ENCODE assay signal across 20 mouse cellular contexts in the genomic region with DNA sequence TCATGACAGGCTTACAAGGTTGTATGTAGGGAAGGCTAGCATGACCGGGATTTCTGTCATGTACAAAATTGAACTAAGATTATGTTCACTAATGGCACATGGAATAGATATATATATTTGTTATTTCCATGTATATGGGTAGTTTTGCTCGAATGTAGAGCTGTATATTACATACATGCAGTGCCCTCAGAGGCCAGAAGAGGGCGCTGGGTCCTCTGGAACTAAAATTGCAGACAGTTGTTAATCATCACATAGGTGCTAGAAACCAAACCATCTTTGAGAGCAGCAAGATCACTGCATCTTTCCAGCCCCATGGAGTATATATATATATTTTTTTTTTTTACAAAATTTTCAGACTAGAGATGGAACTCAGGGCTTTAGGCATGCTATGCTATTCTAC. TPM values are rescaled to one million over a fixed set of nuclear protein-coding genes. Genes with fewer than 3 reads are reported as not detected.
DNase-seq lines count a peak whose midpoint lies in the region; ATAC-seq and TF ChIP-seq lines count a peak whose summit lies in the region.
"Had no signal": no experiment of that assay in that cellular context is flagged by ENCODE, and none has a peak within 500 bp of the region (broad histone marks: within the 10 kb centered on the region; RNA-seq: fewer than 3 reads in every experiment).

No protein-coding gene starts in this region.

- no peak overlapping the region for H3K9ac ChIP-seq in hindbrain, postnatal 0 days (replicated peaks; ENCODE audit: low read length)
- H3K9ac ChIP-seq in midbrain, embryonic 11.5 days (ENCODE audit: low read length): no peak overlapping the region
- H3K9ac ChIP-seq in stomach, postnatal 0 days (ENCODE audit: low read length): no peak overlapping the region
- H3K9ac ChIP-seq: embryonic facial prominence, embryonic 12.5 days; limb, embryonic 13.5 days; neural tube, embryonic 12.5 days; stomach, embryonic 15.5 days had no signal

- H3K4me2 ChIP-seq in hindbrain, postnatal 0 days (ENCODE audit: low read depth, low read length): no peak overlapping the region
- no peak overlapping the region for H3K4me2 ChIP-seq in midbrain, embryonic 11.5 days
- no peak overlapping the region for H3K4me2 ChIP-seq in stomach, postnatal 0 days (replicated peaks; ENCODE audit: low read depth)
- H3K4me2 ChIP-seq: embryonic facial prominence, embryonic 12.5 days; limb, embryonic 13.5 days; neural tube, embryonic 12.5 days; stomach, embryonic 15.5 days had no signal

- H3K4me1 ChIP-seq in hindbrain, postnatal 0 days (ENCODE audit: insufficient read depth, low read length): no peaks in the 10 kb centered on the region
- no peaks in the 10 kb centered on the region for H3K4me1 ChIP-seq in hindbrain, embryonic 10.5 days (replicated peaks)
- no peaks in the 10 kb centered on the region for H3K4me1 ChIP-seq in midbrain, embryonic 11.5 days (ENCODE audit: control insufficient read depth, insufficient read depth, low read length)
- no peaks in the 10 kb centered on the region for H3K4me1 ChIP-seq in midbrain, embryonic 10.5 days
- no peaks in the 10 kb centered on the region for H3K4me1 ChIP-seq in stomach, postnatal 0 days (replicated peaks; ENCODE audit: control insufficient read depth, insufficient read depth)
- H3K4me1 ChIP-seq: embryonic facial prominence, embryonic 12.5 days; limb, embryonic 13.5 days; neural tube, embryonic 12.5 days; stomach, embryonic 15.5 days had no signal

- no peak overlapping the region for H3K4me3 ChIP-seq in hindbrain, postnatal 0 days (ENCODE audit: low read length)
- no peak overlapping the region for H3K4me3 ChIP-seq in hindbrain, embryonic 10.5 days
- H3K4me3 ChIP-seq in midbrain, embryonic 11.5 days (ENCODE audit: low read depth, low read length): no peak overlapping the region
- no peak overlapping the region for H3K4me3 ChIP-seq in midbrain, embryonic 10.5 days
- H3K4me3 ChIP-seq in stomach, postnatal 0 days (ENCODE audit: low read depth, low read length): no peak overlapping the region
- H3K4me3 ChIP-seq: embryonic facial prominence, embryonic 12.5 days; limb, embryonic 13.5 days; neural tube, embryonic 12.5 days; stomach, embryonic 15.5 days had no signal

- no peak overlapping the region for H3K27ac ChIP-seq in hindbrain, postnatal 0 days
- no peak overlapping the region for H3K27ac ChIP-seq in hindbrain, embryonic 10.5 days
- no peak overlapping the region for H3K27ac ChIP-seq in midbrain, embryonic 11.5 days (ENCODE audit: low read depth, low read length)
- H3K27ac ChIP-seq in midbrain, embryonic 10.5 days (replicated peaks): no peak overlapping the region
- H3K27ac ChIP-seq in stomach, postnatal 0 days (replicated peaks): no peak overlapping the region
- H3K27ac ChIP-seq: embryonic facial prominence, embryonic 12.5 days; limb, embryonic 13.5 days; neural tube, embryonic 12.5 days; stomach, embryonic 15.5 days had no signal

- ATAC-seq in hindbrain, postnatal 0 days: no peak
- ATAC-seq in midbrain, embryonic 11.5 days (ENCODE audit: low FRiP score): no peak
- no peak for ATAC-seq in stomach, postnatal 0 days (ENCODE audit: low FRiP score, low TSS enrichment)
- ATAC-seq: forebrain, embryonic 14.5 days had no signal

- H3K9me3 ChIP-seq in hindbrain, postnatal 0 days (ENCODE audit: low read length): no peaks in the 10 kb centered on the region
- no peaks in the 10 kb centered on the region for H3K9me3 ChIP-seq in hindbrain, embryonic 10.5 days
- no peaks in the 10 kb centered on the region for H3K9me3 ChIP-seq in midbrain, embryonic 11.5 days (ENCODE audit: control insufficient read depth, low read length)
- 0 out of 2 replicates have a peak, but pooled peaks cover 3% of the 10 kb centered on the region for H3K9me3 ChIP-seq in midbrain, embryonic 10.5 days (replicated peaks)
- H3K9me3 ChIP-seq in stomach, postnatal 0 days (ENCODE audit: control insufficient read depth, low read length): no peaks in the 10 kb centered on the region
- H3K9me3 ChIP-seq: embryonic facial prominence, embryonic 12.5 days; G1E; limb, embryonic 13.5 days; neural tube, embryonic 12.5 days; stomach, embryonic 15.5 days had no signal

- 53% methylated on average over 3 of the region's 3 CpGs for WGBS in hindbrain, postnatal 0 days
- 54% methylated on average over 3 of the region's 3 CpGs for WGBS in hindbrain, embryonic 10.5 days
- 59% methylated on average over 3 of the region's 3 CpGs for WGBS in midbrain, embryonic 11.5 days
- WGBS in midbrain, embryonic 10.5 days: 55% methylated on average over 3 of the region's 3 CpGs
- 53% methylated on average over 3 of the region's 3 CpGs for WGBS in stomach, postnatal 0 days

- TF ChIP-seq EP300 in stomach, postnatal 0 days (optimal IDR thresholded peaks at IDR 0.05): no peak

- no peaks in the 10 kb centered on the region for H3K36me3 ChIP-seq in hindbrain, postnatal 0 days (ENCODE audit: insufficient read depth, low read length)
- H3K36me3 ChIP-seq in hindbrain, embryonic 10.5 days: peaks cover 58% of the 10 kb centered on the region
- H3K36me3 ChIP-seq in midbrain, embryonic 11.5 days (ENCODE audit: control insufficient read depth, insufficient read depth, low read length): no peaks in the 10 kb centered on the region
- peaks cover 63% of the 10 kb centered on the region for H3K36me3 ChIP-seq in midbrain, embryonic 10.5 days
- no peaks in the 10 kb centered on the region; the same call in 1 of the 2 replicates for H3K36me3 ChIP-seq in stomach, postnatal 0 days (ENCODE audit: control insufficient read depth, insufficient read depth, low read length)
- H3K36me3 ChIP-seq: G1E; stomach, embryonic 15.5 days had no signal

- peak; percentile 27 for DNase-seq in hindbrain, postnatal 0 days (ENCODE audit: low spot score)
- DNase-seq in hindbrain, embryonic 10.5 days (ENCODE audit: low spot score): no peak
- peak; percentile 91 for DNase-seq in midbrain, embryonic 11.5 days (ENCODE audit: low spot score, missing footprints)
- DNase-seq in midbrain, embryonic 10.5 days (ENCODE audit: low spot score): no peak
- peak; percentile 63 for DNase-seq in R1 (ENCODE audit: low read depth, low spot score)
- DNase-seq in stomach, postnatal 0 days (ENCODE audit: low spot score): no peak
- no peak for DNase-seq in layer of hippocampus, adult 9-11 months
- no peak for DNase-seq in adrenal gland, adult 8-10 months
- DNase-seq: adrenal gland, postnatal 14 days; cerebellum, adult 9-10 months; heart, postnatal 14 days; right cerebral cortex, postnatal 25 days had no signal

- peak; percentile 58 for TF ChIP-seq CTCF in hindbrain, postnatal 0 days (IDR thresholded peaks at IDR 0.05; ENCODE audit: low read depth)
- peak; percentile 61 for TF ChIP-seq CTCF in stomach, postnatal 0 days (IDR thresholded peaks at IDR 0.05; ENCODE audit: low read depth)

- no peaks in the 10 kb centered on the region for H3K27me3 ChIP-seq in hindbrain, postnatal 0 days (ENCODE audit: insufficient read depth, low read length)
- no peaks in the 10 kb centered on the region for H3K27me3 ChIP-seq in hindbrain, embryonic 10.5 days (ENCODE audit: insufficient read depth, poor library complexity, severe bottlenecking)
- no peaks in the 10 kb centered on the region for H3K27me3 ChIP-seq in midbrain, embryonic 11.5 days (ENCODE audit: control insufficient read depth, insufficient read depth, low read length)
- no peaks in the 10 kb centered on the region for H3K27me3 ChIP-seq in midbrain, embryonic 10.5 days (ENCODE audit: low read depth, poor library complexity, severe bottlenecking)
- H3K27me3 ChIP-seq in stomach, postnatal 0 days (ENCODE audit: control insufficient read depth, insufficient read depth, low read length): no peaks in the 10 kb centered on the region
- H3K27me3 ChIP-seq: embryonic facial prominence, embryonic 12.5 days; limb, embryonic 13.5 days; neural tube, embryonic 12.5 days; stomach, embryonic 15.5 days had no signal

RNA-seq across cellular contexts. Expression of a gene that starts 11.7 kb away (rescaled TPM):
- 76.2 and 88.7 TPM in 2 replicates for total RNA-seq in hindbrain, postnatal 0 days (2014; rRNA removed)
- polyA plus RNA-seq in hindbrain, postnatal 0 days (2015; fragmentation: Nextera tagmentation; extraction: Ambion mirVana): 99.6 and 117 TPM in 2 replicates
- polyA plus RNA-seq in hindbrain, embryonic 10.5 days (2016; fragmentation: Nextera tagmentation; extraction: Ambion mirVana): 47.2 and 78.1 TPM in 2 replicates
- polyA plus RNA-seq in midbrain, embryonic 11.5 days (2014; fragmentation: Nextera tagmentation; extraction: Ambion mirVana): 91.8 and 97.3 TPM in 2 replicates
- 67.9 and 86.2 TPM in 2 replicates for polyA plus RNA-seq in midbrain, embryonic 10.5 days (2016; fragmentation: Nextera tagmentation; extraction: Ambion mirVana)
- 42.7 and 44.2 TPM in 2 replicates for polyA plus RNA-seq in stomach, postnatal 0 days (2015; fragmentation: Nextera tagmentation; extraction: Ambion mirVana)
- 10 to 100 TPM; 26.0 to 57.3 (median 35.5) TPM for total RNA-seq in adrenal gland, adult 8-10 months (2022)
- total RNA-seq: G1E; megakaryocyte-erythroid progenitor cell, adult 5-6 weeks had no signal
- polyA plus RNA-seq: G1E had no signal

RNA-seq across cellular contexts. Expression of a gene that starts 12.5 kb away (rescaled TPM):
- 8.7 and 12.1 TPM in 2 replicates for total RNA-seq in hindbrain, postnatal 0 days (2014; rRNA removed)
- 7.2 and 7.6 TPM in 2 replicates for polyA plus RNA-seq in hindbrain, postnatal 0 days (2015; fragmentation: Nextera tagmentation; extraction: Ambion mirVana)
- polyA plus RNA-seq in hindbrain, embryonic 10.5 days (2016; fragmentation: Nextera tagmentation; extraction: Ambion mirVana): 4.3 and 5.1 TPM in 2 replicates
- 3.8 and 4.5 TPM in 2 replicates for polyA plus RNA-seq in midbrain, embryonic 11.5 days (2014; fragmentation: Nextera tagmentation; extraction: Ambion mirVana)
- polyA plus RNA-seq in midbrain, embryonic 10.5 days (2016; fragmentation: Nextera tagmentation; extraction: Ambion mirVana): 3.8 and 5.4 TPM in 2 replicates
- polyA plus RNA-seq in stomach, postnatal 0 days (2015; fragmentation: Nextera tagmentation; extraction: Ambion mirVana): 4.6 and 5.3 TPM in 2 replicates
- 1 to 10 TPM in 3 of 4 experiments, under 1 TPM in 1; 0.90 to 4.9 (median 3.1) TPM for total RNA-seq in adrenal gland, adult 8-10 months (2022)

RNA-seq across cellular contexts. Expression of a gene that starts 13.1 kb away (rescaled TPM):
- total RNA-seq in hindbrain, postnatal 0 days (2014; rRNA removed): 135 and 147 TPM in 2 replicates
- 112 and 116 TPM in 2 replicates for polyA plus RNA-seq in hindbrain, postnatal 0 days (2015; fragmentation: Nextera tagmentation; extraction: Ambion mirVana)
- 98.2 and 104 TPM in 2 replicates for polyA plus RNA-seq in hindbrain, embryonic 10.5 days (2016; fragmentation: Nextera tagmentation; extraction: Ambion mirVana)
- polyA plus RNA-seq in midbrain, embryonic 11.5 days (2014; fragmentation: Nextera tagmentation; extraction: Ambion mirVana): 84.8 and 89.7 TPM in 2 replicates
- 85.7 and 98.2 TPM in 2 replicates for polyA plus RNA-seq in midbrain, embryonic 10.5 days (2016; fragmentation: Nextera tagmentation; extraction: Ambion mirVana)
- polyA plus RNA-seq in stomach, postnatal 0 days (2015; fragmentation: Nextera tagmentation; extraction: Ambion mirVana): 107 and 114 TPM in 2 replicates
- 100 to 1,000 TPM; 103 to 166 (median 137) TPM for total RNA-seq in adrenal gland, adult 8-10 months (2022)

RNA-seq across cellular contexts. Expression of a gene that starts 17.4 kb away (rescaled TPM):
- total RNA-seq in hindbrain, postnatal 0 days (2014; rRNA removed): not detected in 2 replicates
- not detected in 2 replicates for polyA plus RNA-seq in hindbrain, postnatal 0 days (2015; fragmentation: Nextera tagmentation; extraction: Ambion mirVana)
- polyA plus RNA-seq in hindbrain, embryonic 10.5 days (2016; fragmentation: Nextera tagmentation; extraction: Ambion mirVana): not detected in 2 replicates
- not detected in 2 replicates for polyA plus RNA-seq in midbrain, embryonic 11.5 days (2014; fragmentation: Nextera tagmentation; extraction: Ambion mirVana)
- polyA plus RNA-seq in midbrain, embryonic 10.5 days (2016; fragmentation: Nextera tagmentation; extraction: Ambion mirVana): 0.17 TPM in 1 of 2 replicates, not detected in the other
- polyA plus RNA-seq in stomach, postnatal 0 days (2015; fragmentation: Nextera tagmentation; extraction: Ambion mirVana): not detected in 2 replicates
- under 1 TPM in 2 of 4 experiments, not detected in 2; 0.51 to 0.86 TPM for total RNA-seq in adrenal gland, adult 8-10 months (2022)
- total RNA-seq: adrenal gland, postnatal 14 days; G1E; megakaryocyte-erythroid progenitor cell, adult 5-6 weeks had no signal
- polyA plus RNA-seq: forebrain, embryonic 14.5 days; G1E; intestine, embryonic 14.5 days; limb, embryonic 13.5 days; neural tube, embryonic 12.5 days; stomach, embryonic 15.5 days had no signal

RNA-seq across cellular contexts. Expression of a gene that starts 23.3 kb away (rescaled TPM):
- total RNA-seq in hindbrain, postnatal 0 days (2014; rRNA removed): 23.9 and 24.6 TPM in 2 replicates
- 26.5 and 29.0 TPM in 2 replicates for polyA plus RNA-seq in hindbrain, postnatal 0 days (2015; fragmentation: Nextera tagmentation; extraction: Ambion mirVana)
- polyA plus RNA-seq in hindbrain, embryonic 10.5 days (2016; fragmentation: Nextera tagmentation; extraction: Ambion mirVana): 25.1 and 27.5 TPM in 2 replicates
- polyA plus RNA-seq in midbrain, embryonic 11.5 days (2014; fragmentation: Nextera tagmentation; extraction: Ambion mirVana): 22.0 and 23.2 TPM in 2 replicates
- 24.7 and 25.3 TPM in 2 replicates for polyA plus RNA-seq in midbrain, embryonic 10.5 days (2016; fragmentation: Nextera tagmentation; extraction: Ambion mirVana)
- 10.1 and 11.4 TPM in 2 replicates for polyA plus RNA-seq in stomach, postnatal 0 days (2015; fragmentation: Nextera tagmentation; extraction: Ambion mirVana)
- total RNA-seq in adrenal gland, adult 8-10 months (2022): 10 to 100 TPM; 11.1 to 15.3 (median 13.4) TPM

Comparison
In these comparisons a context has a peak if more than half of its experiments do, and no peak if none do; other contexts are left out.
1. DNase-seq: peak in hindbrain, postnatal 0 days (single experiment), midbrain, embryonic 11.5 days (single experiment) and R1 (single experiment); none in hindbrain, embryonic 10.5 days (single experiment), midbrain, embryonic 10.5 days (single experiment), stomach, postnatal 0 days (single experiment), layer of hippocampus, adult 9-11 months (single experiment) and adrenal gland, adult 8-10 months (single experiment).